Mouse (Mus musculus) hindbrain, embryonic 13.5 days (tissue): ENCODE results near the gene Itsn2. TPM values are rescaled to one million over a fixed set of nuclear protein-coding genes. Genes with fewer than 3 reads are reported as not detected.
"Not testable (repeated sequence)": the region's sequence is repeated elsewhere in the genome, so short reads cannot be mapped to it uniquely, and the experiment has no call there.

Experiments used
- ATAC-seq: fragments of 200-750 bp; cut with Nextera tagmentation; 2 replicates; pipeline ENCODE4 v1.8.0; 2017; ENCODE audit warnings: moderate TSS enrichment; ENCODE audit not compliant: low FRiP score
- H3K27ac ChIP-seq: fragments of 300-500 bp; sonication (generic); 2 replicates; pipeline ENCODE4 v1.5.1; 2015; ENCODE audit warnings: inconsistent platforms, mild to moderate bottlenecking, moderate library complexity
- H3K27me3 ChIP-seq: fragments of 300-500 bp; sonication (generic); 2 replicates; pipeline ENCODE4 v1.6.1; 2015; ENCODE audit warnings: mild to moderate bottlenecking, inconsistent platforms
- H3K36me3 ChIP-seq: fragments of 300-500 bp; sonication (generic); 2 replicates; pipeline ENCODE4 v1.6.1; 2015; ENCODE audit warnings: mild to moderate bottlenecking, inconsistent platforms
- H3K4me1 ChIP-seq: fragments of 300-500 bp; sonication (generic); replicated peaks from 2 replicates; pipeline ENCODE4 v1.6.1; 2015; ENCODE audit warnings: inconsistent platforms
- H3K4me2 ChIP-seq: fragments of 300-500 bp; sonication (generic); 2 replicates; pipeline ENCODE4 v1.6.1; 2015; ENCODE audit warnings: inconsistent platforms, mild to moderate bottlenecking, moderate library complexity
- H3K4me3 ChIP-seq: fragments of 300-500 bp; sonication (generic); 2 replicates; pipeline ENCODE4 v1.5.1; 2015; ENCODE audit warnings: mild to moderate bottlenecking, inconsistent platforms
- H3K9ac ChIP-seq: fragments of 300-500 bp; sonication (generic); 2 replicates; pipeline ENCODE4 v1.6.1; 2015; ENCODE audit warnings: mild to moderate bottlenecking, inconsistent platforms
- H3K9me3 ChIP-seq: fragments of 300-500 bp; sonication (generic); 2 replicates; pipeline ENCODE4 v1.6.1; 2016; ENCODE audit warnings: inconsistent platforms
- WGBS: fragments of 180-500 bp; shearing (Covaris S2); methylation state at CpG from one replicate; pipeline ENCODE4 v1.1.7; 2015; 5-methylcytosine and 5-hydroxymethylcytosine counted together
- polyA plus RNA-seq: library from polyadenylated mRNA; unstranded; fragments of >200 nt; fragmentation: Nextera tagmentation; extraction: Ambion mirVana; gene quantifications from 2 replicates; pipeline ENCODE4 v1.2.1, GENCODE M21; 2015

Gene Itsn2
- 16.2 and 16.6 TPM in 2 replicates for polyA plus RNA-seq

- Histone ChIP-seq H3K27ac (peak within 1 kb of the TSS; percentile 70), H3K27me3 (peaks cover 9% of the 10 kb centered on the region; the same call in 1 of the 2 replicates), H3K36me3 (no peaks in the 10 kb centered on the region), H3K4me2 (peak within 1 kb of the TSS; percentile 77), H3K9me3 (no peaks in the 10 kb centered on the region), H3K9ac (peak within 1 kb of the TSS; percentile 87), H3K4me3 (peak within 1 kb of the TSS; percentile 85), H3K4me1 (peaks cover 14% of the 10 kb centered on the region)
- WGBS = under 1% methylated on average over 46 of the region's 49 CpGs
- ATAC-seq = peak; percentile 92
These were observed at the start of gene Itsn2, which contains the start of gene Gm3625 for GRCm38 (mm10) chr12:4592541-4593165. Itsn2 (plus strand) TSS chr12:4592638. Gm3625 (minus strand) TSS chr12:4592927.

GRCm38 (mm10) chr12:4544400-4544919, 48.0 kb upstream of the Itsn2 start:
- no peak for ATAC-seq
- H3K36me3 ChIP-seq = no peaks in the 10 kb centered on the region
- WGBS = 94% methylated on average over 5 of the region's 5 CpGs
- H3K27ac ChIP-seq = no peak overlapping the region
- no peak overlapping the region for H3K9ac ChIP-seq
- H3K4me2 ChIP-seq = no peak overlapping the region
- no peaks in the 10 kb centered on the region for H3K27me3 ChIP-seq
- H3K9me3 ChIP-seq = no peaks in the 10 kb centered on the region
- H3K4me1 ChIP-seq = peaks cover 9% of the 10 kb centered on the region; the same call in 1 of the 2 replicates
- no peak overlapping the region for H3K4me3 ChIP-seq

DNA sequence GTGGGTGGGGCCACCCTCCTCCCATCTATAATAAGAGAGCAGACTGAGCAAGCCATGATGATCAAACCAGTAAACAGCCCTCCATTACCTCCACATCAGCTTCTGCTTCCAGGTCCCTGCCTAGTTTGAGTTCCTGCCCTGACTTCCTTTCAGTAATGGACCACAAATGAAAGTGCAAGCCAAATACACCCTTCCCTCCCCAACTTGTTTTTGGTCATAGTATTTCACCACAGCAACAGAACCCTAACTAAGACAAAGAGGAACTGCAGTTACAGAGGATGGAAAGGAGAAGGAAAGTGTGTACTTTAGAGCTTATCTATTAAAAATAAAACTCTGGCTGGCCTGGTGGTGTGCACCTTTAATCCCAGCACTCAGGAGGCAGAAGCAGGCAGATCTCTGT, 47.0 kb upstream of the Itsn2 start:
- Histone ChIP-seq H3K4me1 (peaks cover 9% of the 10 kb centered on the region; the same call in 1 of the 2 replicates), H3K27me3 (peaks cover 4% of the 10 kb centered on the region; the same call in 1 of the 2 replicates), H3K36me3 (no peaks in the 10 kb centered on the region), H3K4me3 (no peak overlapping the region), H3K27ac (no peak overlapping the region), H3K4me2 (no peak overlapping the region), H3K9ac (no peak overlapping the region), H3K9me3 (no peaks in the 10 kb centered on the region)
- ATAC-seq = no peak

- no peaks in the 10 kb centered on the region for H3K36me3 ChIP-seq
- H3K4me3 ChIP-seq = no peak overlapping the region
- H3K4me2 ChIP-seq = no peak overlapping the region
- H3K27me3 ChIP-seq = peaks cover 4% of the 10 kb centered on the region; the same call in 1 of the 2 replicates
- peaks cover 9% of the 10 kb centered on the region; the same call in 1 of the 2 replicates for H3K4me1 ChIP-seq
- no peaks in the 10 kb centered on the region for H3K9me3 ChIP-seq
- ATAC-seq = no peak
- 70% methylated on average over 5 of the region's 5 CpGs for WGBS
- H3K27ac ChIP-seq = no peak overlapping the region
- H3K9ac ChIP-seq = no peak overlapping the region
These were observed 45.9 kb upstream of the Itsn2 start for GRCm38 (mm10) chr12:4546491-4546890.

- no peak; the same call in 1 of the 2 replicates for ATAC-seq
- no peak overlapping the region for H3K9ac ChIP-seq
- H3K27me3 ChIP-seq = peaks cover 4% of the 10 kb centered on the region; the same call in 1 of the 2 replicates
- H3K27ac ChIP-seq = no peak overlapping the region
- H3K9me3 ChIP-seq = no peaks in the 10 kb centered on the region
- no peak overlapping the region for H3K4me3 ChIP-seq
- H3K4me1 ChIP-seq = peaks cover 9% of the 10 kb centered on the region; the same call in 1 of the 2 replicates
- 57% methylated on average over 14 of the region's 14 CpGs for WGBS
- H3K36me3 ChIP-seq = no peaks in the 10 kb centered on the region
- no peak overlapping the region for H3K4me2 ChIP-seq
These were observed 44.9 kb upstream of the Itsn2 start for GRCm38 (mm10) chr12:4547557-4547956.

DNA sequence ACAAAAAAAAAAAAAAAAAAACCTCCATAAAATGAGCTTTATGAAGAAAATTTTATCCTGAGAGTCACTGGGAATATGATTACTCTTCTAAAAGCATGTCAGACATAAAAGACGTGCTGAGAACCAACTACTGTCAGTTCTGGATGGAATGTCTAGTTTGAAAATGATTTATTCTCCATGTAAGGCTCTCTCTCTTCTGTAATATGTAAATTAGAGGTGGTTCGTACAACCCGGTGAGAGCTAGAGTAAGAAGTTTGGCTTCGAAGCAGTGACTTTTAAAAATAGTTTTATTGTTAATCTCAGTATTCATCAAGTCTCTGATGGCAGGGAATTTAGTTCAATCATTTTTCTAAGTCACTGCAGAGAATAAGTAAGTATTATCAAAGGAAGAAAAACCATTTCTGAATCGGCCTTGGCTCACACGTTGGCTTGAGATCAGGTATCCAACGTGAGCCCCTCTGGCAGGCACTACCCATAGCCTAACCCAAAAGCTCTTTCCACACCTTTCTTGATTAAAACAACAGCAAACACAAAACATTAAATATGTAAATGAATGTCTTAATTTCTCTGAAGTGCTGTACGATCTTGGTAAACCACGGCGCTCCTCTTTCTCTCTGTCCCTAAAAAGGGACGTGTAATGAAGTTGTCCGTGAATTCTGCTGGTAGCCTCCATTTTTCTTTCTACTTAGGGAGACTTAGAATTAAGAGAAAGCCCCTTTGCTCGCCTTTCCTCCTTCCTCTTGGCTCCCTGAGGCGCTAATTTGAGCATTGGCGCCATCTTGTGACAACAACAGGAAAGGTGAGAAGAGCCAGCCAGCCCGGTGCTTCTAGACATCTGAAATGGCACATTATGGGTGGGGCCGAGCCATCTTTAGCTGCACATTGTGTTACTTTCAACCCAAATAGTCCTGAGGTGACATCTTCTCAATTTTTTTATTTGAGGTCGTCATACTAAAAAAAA, 44.1 kb upstream of the Itsn2 start:
- 24% methylated on average over 18 of the region's 18 CpGs for WGBS
- H3K9ac ChIP-seq = no peak overlapping the region
- peak overlapping the region; percentile 41 for H3K4me2 ChIP-seq
- H3K9me3 ChIP-seq = no peaks in the 10 kb centered on the region
- no peaks in the 10 kb centered on the region for H3K36me3 ChIP-seq
- peak; percentile 81 for ATAC-seq
- no peak overlapping the region for H3K27ac ChIP-seq
- H3K4me1 ChIP-seq = peaks cover 9% of the 10 kb centered on the region; the same call in 1 of the 2 replicates
- 0 out of 2 replicates have a peak overlapping the region, but pooled peaks have one; percentile 12 for H3K4me3 ChIP-seq
- H3K27me3 ChIP-seq = peaks cover 4% of the 10 kb centered on the region; the same call in 1 of the 2 replicates

DNA sequence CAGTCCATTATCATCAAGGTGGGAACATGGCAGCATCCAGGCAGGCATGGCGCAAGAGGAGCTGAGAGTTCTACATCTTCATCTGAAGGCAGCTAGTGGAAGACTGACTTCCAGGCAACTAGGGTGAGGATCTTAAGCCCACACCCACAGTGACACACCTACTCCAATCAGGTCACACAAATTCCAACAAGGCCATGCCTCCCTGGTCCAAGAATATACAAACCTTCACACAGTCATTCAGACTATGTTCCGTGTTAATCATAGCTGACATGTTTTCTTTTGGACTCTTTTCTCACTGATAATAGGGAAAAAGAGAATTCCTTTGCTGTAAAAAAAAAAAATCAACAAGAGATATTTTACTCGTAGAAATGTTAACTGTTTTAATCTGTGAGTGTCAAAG, 38.7 kb upstream of the Itsn2 start:
- ATAC-seq, H3K27me3 ChIP-seq: not testable (repeated sequence)
- WGBS = 93% methylated on average over 3 of the region's 3 CpGs

DNA sequence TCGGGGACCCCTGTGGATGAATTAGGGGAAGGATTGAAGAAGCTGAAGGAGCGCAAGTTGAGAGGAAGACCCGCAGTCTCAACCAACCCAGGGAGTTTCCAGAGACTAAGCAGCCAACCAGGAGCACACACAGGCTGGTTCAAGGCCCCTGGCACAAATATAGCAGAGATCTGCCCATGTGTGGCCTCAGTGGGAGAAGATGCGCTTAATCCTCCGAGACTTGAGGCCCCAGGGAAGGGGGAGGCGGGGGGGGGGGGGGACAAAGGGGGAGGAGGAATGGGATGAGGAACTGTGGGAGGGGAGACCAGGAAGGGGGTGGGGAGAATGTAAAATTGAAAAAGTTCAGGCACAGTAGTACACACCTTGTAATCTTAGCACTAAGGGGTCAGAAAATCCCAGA, 37.0 kb upstream of the Itsn2 start:
- H3K27me3 ChIP-seq = no peaks in the 10 kb centered on the region
- H3K9me3 ChIP-seq = no peaks in the 10 kb centered on the region
- H3K4me2 ChIP-seq = no peak overlapping the region
- no peaks in the 10 kb centered on the region for H3K4me1 ChIP-seq
- H3K4me3 ChIP-seq = no peak overlapping the region
- H3K36me3 ChIP-seq = no peaks in the 10 kb centered on the region
- 73% methylated on average over 6 of the region's 6 CpGs for WGBS
- no peak overlapping the region for H3K9ac ChIP-seq
- no peak overlapping the region for H3K27ac ChIP-seq
- no peak for ATAC-seq

More for the DNA sequence above, 38.7 kb upstream of the Itsn2 start:
- not testable (repeated sequence) for H3K9me3 ChIP-seq, H3K4me3 ChIP-seq, H3K27ac ChIP-seq, H3K9ac ChIP-seq, H3K4me1 ChIP-seq, H3K4me2 ChIP-seq, H3K36me3 ChIP-seq

- Histone ChIP-seq H3K4me1 (no peaks in the 10 kb centered on the region), H3K36me3 (no peaks in the 10 kb centered on the region), H3K9me3 (no peaks in the 10 kb centered on the region), H3K9ac (no peak overlapping the region), H3K4me2 (no peak overlapping the region), H3K4me3 (no peak overlapping the region), H3K27me3 (no peaks in the 10 kb centered on the region), H3K27ac (no peak overlapping the region)
- no peak for ATAC-seq
- 91% methylated on average over 9 of the region's 9 CpGs for WGBS
These were observed 35.5 kb upstream of the Itsn2 start for GRCm38 (mm10) chr12:4556891-4557290.

- no peak for ATAC-seq
- Histone ChIP-seq H3K4me3 (no peak overlapping the region), H3K27ac (no peak overlapping the region), H3K36me3 (no peaks in the 10 kb centered on the region), H3K4me1 (no peaks in the 10 kb centered on the region), H3K27me3 (no peaks in the 10 kb centered on the region), H3K9ac (no peak overlapping the region), H3K9me3 (no peaks in the 10 kb centered on the region), H3K4me2 (no peak overlapping the region)
- 89% methylated on average over 3 of the region's 3 CpGs for WGBS
These were observed 35.0 kb upstream of the Itsn2 start for GRCm38 (mm10) chr12:4557436-4557835.

DNA sequence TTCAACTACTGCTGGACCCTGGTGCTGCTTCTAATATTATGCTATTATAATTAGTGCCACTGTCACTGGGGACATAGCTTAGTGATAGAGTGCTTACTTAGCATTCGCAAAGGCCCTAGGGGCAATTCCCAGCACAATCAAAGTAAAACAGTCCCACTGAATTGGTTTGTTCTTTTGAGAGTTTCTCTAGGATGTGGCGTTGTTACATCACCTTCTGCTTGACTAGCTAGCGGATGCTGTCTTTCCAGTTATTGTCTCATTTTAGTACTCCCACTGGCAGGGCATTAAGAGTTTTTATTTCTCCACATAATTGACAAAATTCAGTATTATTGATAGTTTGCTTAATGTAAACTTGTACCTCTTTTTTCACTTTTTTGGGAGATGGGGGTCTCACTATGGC, 34.4 kb upstream of the Itsn2 start:
- 66% methylated on average over 3 of the region's 3 CpGs for WGBS
- Histone ChIP-seq H3K27me3 (no peaks in the 10 kb centered on the region), H3K4me2 (no peak overlapping the region), H3K9ac (no peak overlapping the region), H3K4me3 (no peak overlapping the region), H3K9me3 (no peaks in the 10 kb centered on the region), H3K36me3 (no peaks in the 10 kb centered on the region), H3K4me1 (no peaks in the 10 kb centered on the region), H3K27ac (no peak overlapping the region)
- no peak for ATAC-seq
